Mouse (Mus musculus): Measurements from ENCODE around the gene Ccnd3.

DNA sequence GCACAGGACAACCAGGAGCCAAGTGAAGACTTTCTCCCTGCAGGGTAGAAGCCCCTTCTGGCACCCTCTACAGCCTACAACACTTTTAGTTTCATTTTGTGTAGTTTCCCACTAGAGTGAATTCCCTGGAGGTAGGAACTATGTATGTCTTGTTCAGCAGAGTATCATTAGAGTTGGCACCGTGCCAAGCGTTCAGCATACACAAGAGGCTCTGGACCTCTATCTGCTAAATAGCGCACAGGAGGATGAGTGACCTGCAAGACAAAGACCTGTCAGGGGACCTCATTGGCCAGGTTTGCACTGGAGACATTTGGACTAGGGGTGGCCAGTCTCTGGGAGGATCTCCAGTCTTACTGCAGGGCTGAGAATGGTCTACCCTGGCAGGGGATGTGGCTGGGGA is 19.1 kb upstream of the Ccnd3 start:
- no peak for TF ChIP-seq CTCF (IDR thresholded peaks at IDR 0.05)
- no peak for TF ChIP-seq EP300 (IDR thresholded peaks at IDR 0.05)
